Mouse (Mus musculus) kidney, adult 2 months (tissue): ENCODE measurements around the gene Fgf18.

Experiments used
- CTCF ChIP-seq: fragments of 200-500 bp; conservative IDR thresholded peaks from 2 replicates; pipeline ENCODE4 v1.5.1; 2011; ENCODE audit warnings: low read depth, mild to moderate bottlenecking, control low read depth, low read length, moderate library complexity, mixed read lengths; ENCODE audit not compliant: insufficient read depth, insufficient read length
- POLR2A ChIP-seq: fragments of 200-500 bp; IDR thresholded peaks from one replicate; pipeline ENCODE4 v1.6.1; 2011; ENCODE audit warnings: low read depth, low read length, control low read depth

DNA sequence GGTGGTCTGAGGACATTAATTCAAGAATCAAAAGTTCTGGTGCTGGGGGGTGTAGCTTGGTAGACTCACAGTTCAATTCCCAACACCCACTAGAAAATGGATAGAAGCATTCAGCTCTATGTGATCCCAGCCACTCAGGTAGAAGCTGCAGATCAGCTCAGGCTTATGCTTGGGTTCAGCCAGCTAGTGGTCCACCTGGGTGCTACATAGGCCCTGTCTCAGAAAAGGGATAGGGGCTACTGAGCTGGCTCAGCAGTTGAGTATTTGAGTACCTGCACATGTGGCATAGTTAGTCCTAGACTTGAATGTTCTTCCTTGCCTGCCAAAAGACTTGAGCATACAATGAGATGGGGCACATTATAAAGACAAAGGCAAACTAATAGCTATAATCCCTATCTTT is 2.3 kb upstream of the Fgf18 start:
- no peak for TF ChIP-seq CTCF
- TF ChIP-seq POLR2A, result no peak
